Mouse (Mus musculus) kidney, embryonic 15.5 days (tissue): ENCODE measurements at regions not wholly inside any gene's neighbourhood (a gene's known extent, or its start where the extent isn't known, plus 50 kb on each side); places are given as distances from the start of the nearest gene placed in this dataset.
A peak's percentile ranks its signal among the peaks of the same experiment; 100 is the strongest.

Experiments
- ATAC-seq: fragments of 200-750 bp; cut with Nextera tagmentation; replicated peaks from 2 replicates; pipeline ENCODE4 v1.8.0; 2017; ENCODE audit warnings: moderate TSS enrichment; ENCODE audit not compliant: low FRiP score
- H3K27ac ChIP-seq: fragments of 300-500 bp; sonication (generic); 2 replicates; pipeline ENCODE4 v1.5.1; 2015; ENCODE audit warnings: mild to moderate bottlenecking, inconsistent platforms
- H3K27me3 ChIP-seq: fragments of 300-500 bp; sonication (generic); 2 replicates; pipeline ENCODE4 v1.6.1; 2015; ENCODE audit warnings: inconsistent platforms
- H3K36me3 ChIP-seq: fragments of 300-500 bp; sonication (generic); 2 replicates; pipeline ENCODE4 v1.6.1; 2015; ENCODE audit warnings: inconsistent platforms
- H3K4me1 ChIP-seq: fragments of 300-500 bp; sonication (generic); 2 replicates; pipeline ENCODE4 v1.6.1; 2015; ENCODE audit warnings: inconsistent platforms
- H3K4me2 ChIP-seq: fragments of 300-500 bp; sonication (generic); 2 replicates; pipeline ENCODE4 v1.6.1; 2015; ENCODE audit warnings: moderate library complexity, mild to moderate bottlenecking, inconsistent platforms
- H3K4me3 ChIP-seq: fragments of 300-500 bp; sonication (generic); replicated peaks from 2 replicates; pipeline ENCODE4 v1.5.1; 2015; ENCODE audit warnings: mild to moderate bottlenecking, inconsistent platforms
- H3K9ac ChIP-seq: fragments of 300-500 bp; sonication (generic); 2 replicates; pipeline ENCODE4 v1.6.1; 2015; ENCODE audit warnings: mild to moderate bottlenecking, inconsistent platforms
- H3K9me3 ChIP-seq: fragments of 300-500 bp; sonication (generic); replicated peaks from 2 replicates; pipeline ENCODE4 v1.6.1; 2016; ENCODE audit warnings: inconsistent platforms
- WGBS: fragments of 180-500 bp; shearing (Covaris S2); methylation state at CpG from one replicate; pipeline ENCODE4 v1.1.7; 2015; ENCODE audit warnings: mixed read lengths; 5-methylcytosine and 5-hydroxymethylcytosine counted together

GRCm38 (mm10) chr8:15840632-15841252 is 794.9 kb upstream of the BB014433 start:
- Histone ChIP-seq H3K36me3 (no peaks in the 10 kb centered on the region), H3K4me2 (no peak overlapping the region), H3K4me1 (peaks cover 7% of the 10 kb centered on the region; the same call in 1 of the 2 replicates), H3K9ac (no peak overlapping the region), H3K27me3 (no peaks in the 10 kb centered on the region), H3K27ac (no peak overlapping the region), H3K9me3 (no peaks in the 10 kb centered on the region), H3K4me3 (no peak overlapping the region)
- WGBS = 28% methylated on average over 8 of the region's 8 CpGs
- peak; percentile 88 for ATAC-seq

DNA sequence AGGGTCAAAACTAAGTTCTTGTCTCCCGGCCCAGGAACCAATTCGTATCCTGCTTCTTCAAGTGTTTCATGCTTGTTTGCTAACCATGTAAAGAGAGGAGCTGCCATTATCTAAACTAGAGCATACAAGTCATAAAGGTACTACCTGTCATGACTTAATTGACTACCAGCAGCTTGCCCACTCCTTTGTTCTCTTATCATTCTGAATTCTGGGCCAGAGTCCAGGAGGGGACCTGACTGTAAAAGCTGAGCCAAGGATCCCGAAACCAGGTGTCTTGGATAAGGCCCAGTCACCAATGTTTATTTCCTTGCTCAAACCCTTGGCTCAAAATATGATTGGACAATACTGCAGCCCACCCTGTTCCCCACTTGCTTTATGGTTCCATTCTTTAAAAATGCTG is 786.9 kb upstream of the BB014433 start:
- Histone ChIP-seq H3K4me2 (no peak overlapping the region), H3K27ac (no peak overlapping the region), H3K36me3 (no peaks in the 10 kb centered on the region), H3K9me3 (no peaks in the 10 kb centered on the region), H3K4me3 (no peak overlapping the region), H3K4me1 (no peaks in the 10 kb centered on the region), H3K27me3 (no peaks in the 10 kb centered on the region), H3K9ac (no peak overlapping the region)
- WGBS = 87% methylated on average over 3 of the region's 3 CpGs
- ATAC-seq = no peak

DNA sequence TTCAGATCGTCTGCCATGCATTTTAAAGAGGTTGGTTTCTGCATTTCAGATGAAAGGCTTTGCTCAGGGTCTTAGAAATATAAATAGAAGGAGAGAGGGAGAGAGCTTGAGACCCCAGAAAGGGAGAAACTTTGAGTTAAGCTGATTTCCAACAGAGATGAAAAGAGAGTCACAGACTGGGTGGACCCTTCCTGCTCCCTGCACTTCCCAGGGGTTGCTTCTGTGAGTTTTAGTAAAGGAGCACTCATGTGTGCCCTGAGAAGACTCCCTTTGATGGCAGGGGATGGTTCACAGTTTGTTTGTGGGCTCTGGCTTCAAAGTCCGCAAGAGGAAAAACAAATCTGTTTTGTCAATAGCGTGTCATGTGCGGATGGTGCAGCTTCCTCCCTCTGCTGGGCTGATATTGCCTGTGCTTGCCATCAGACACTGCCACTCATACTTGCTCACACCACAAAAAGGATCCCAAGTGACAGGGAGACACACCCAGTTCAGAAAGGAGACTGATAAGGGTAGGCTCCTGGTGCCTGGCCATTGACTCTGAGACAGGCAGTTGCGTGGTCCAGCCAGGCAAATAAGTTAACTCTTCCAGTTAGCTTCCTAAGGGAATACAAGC is 775.8 kb upstream of the BB014433 start:
- H3K4me2 ChIP-seq = no peak overlapping the region
- no peaks in the 10 kb centered on the region for H3K9me3 ChIP-seq
- WGBS = 21% methylated on average over 5 of the region's 5 CpGs
- ATAC-seq = no peak
- H3K27me3 ChIP-seq = no peaks in the 10 kb centered on the region
- no peaks in the 10 kb centered on the region for H3K4me1 ChIP-seq
- no peak overlapping the region for H3K4me3 ChIP-seq
- no peak overlapping the region for H3K27ac ChIP-seq
- no peak overlapping the region for H3K9ac ChIP-seq
- H3K36me3 ChIP-seq = no peaks in the 10 kb centered on the region

DNA sequence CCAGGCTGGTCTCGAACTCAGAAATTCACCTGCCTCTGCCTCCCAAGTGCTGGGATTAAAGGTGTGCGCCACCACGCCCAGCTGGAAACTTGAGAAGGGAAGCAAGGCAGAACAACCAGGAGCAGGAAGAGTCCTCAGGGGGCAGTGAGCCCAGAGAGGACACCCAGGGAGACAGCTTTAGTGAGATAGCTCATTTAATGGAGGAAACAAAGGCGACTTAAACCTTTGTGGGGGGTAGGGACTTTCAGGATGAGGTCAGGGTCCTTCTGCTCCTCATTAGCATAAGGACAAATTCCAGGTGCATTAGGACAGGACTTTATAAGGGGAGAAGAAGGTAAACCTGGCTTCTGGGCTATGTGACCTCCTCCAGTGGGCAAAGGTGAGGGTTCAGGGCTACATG is 742.5 kb upstream of the BB014433 start:
- ATAC-seq = no peak
- H3K27ac ChIP-seq = no peak overlapping the region
- 80% methylated on average over 4 of the region's 4 CpGs for WGBS
- H3K9ac ChIP-seq = no peak overlapping the region
- no peak overlapping the region for H3K4me2 ChIP-seq
- H3K27me3 ChIP-seq = no peaks in the 10 kb centered on the region
- H3K9me3 ChIP-seq = no peaks in the 10 kb centered on the region
- no peaks in the 10 kb centered on the region for H3K4me1 ChIP-seq
- no peaks in the 10 kb centered on the region for H3K36me3 ChIP-seq
- H3K4me3 ChIP-seq = no peak overlapping the region
